Mouse (Mus musculus): ENCODE measurements around the gene Cd82. TPM values are rescaled to one million over a fixed set of nuclear protein-coding genes. Genes with fewer than 3 reads are reported as not detected.

Cd82 gene
- total RNA-seq (2021): 10 to 100 TPM; 13.9 to 17.2 TPM

- intact Hi-C loops (cut with DNase I): loop anchor here (5.0 kb wide), 1 partner anchor 130 kb away; the partner anchor contains the start of gene Tspan18
- DNase-seq: peak; percentile 70 to 73
Measured at GRCm38 (mm10) chr2:93462760-93463159, at the start of gene Cd82. TSS of gene Cd82 (minus strand) at chr2:93463140.

- DNase-seq: no peak
- intact Hi-C loops (cut with DNase I): no loop called here
Measured at GRCm38 (mm10) chr2:93512130-93512529, 49.2 kb upstream of the Cd82 start.

- DNase-seq: no peak
- intact Hi-C loops (cut with DNase I): no loop called here
Measured at GRCm38 (mm10) chr2:93510839-93511238, 47.9 kb upstream of the Cd82 start.

GRCm38 (mm10) chr2:93509777-93510750, 47.1 kb upstream of the Cd82 start:
- DNase-seq: no peak
- intact Hi-C loops (cut with DNase I): no loop called here

- intact Hi-C loops (cut with DNase I): no loop called here
- no peak for DNase-seq
Measured at GRCm38 (mm10) chr2:93505091-93505490, 42.2 kb upstream of the Cd82 start.

- DNase-seq: no peak
- intact Hi-C loops (cut with DNase I): no loop called here
Measured at GRCm38 (mm10) chr2:93503353-93503752, 40.4 kb upstream of the Cd82 start.

- no peak for DNase-seq
- intact Hi-C loops (cut with DNase I): no loop called here
Measured at GRCm38 (mm10) chr2:93501303-93501702, 38.4 kb upstream of the Cd82 start.

- intact Hi-C loops (cut with DNase I): no loop called here
- DNase-seq: no peak
Measured at GRCm38 (mm10) chr2:93497221-93497620, 34.3 kb upstream of the Cd82 start.

- intact Hi-C loops (cut with DNase I): no loop called here
- no peak for DNase-seq
Measured at GRCm38 (mm10) chr2:93495170-93495569, 32.2 kb upstream of the Cd82 start.

GRCm38 (mm10) chr2:93493541-93493940, 30.6 kb upstream of the Cd82 start:
- intact Hi-C loops (cut with DNase I): no loop called here
- DNase-seq: no peak

GRCm38 (mm10) chr2:93490516-93490915, 27.6 kb upstream of the Cd82 start:
- DNase-seq: no peak
- intact Hi-C loops (cut with DNase I): no loop called here

GRCm38 (mm10) chr2:93488911-93489587, 26.1 kb upstream of the Cd82 start:
- intact Hi-C loops (cut with DNase I): no loop called here
- peak; percentile 55 to 71 for DNase-seq

GRCm38 (mm10) chr2:93485459-93485858, 22.5 kb upstream of the Cd82 start:
- intact Hi-C loops (cut with DNase I): no loop called here
- no peak for DNase-seq

GRCm38 (mm10) chr2:93482036-93482644, 19.2 kb upstream of the Cd82 start:
- intact Hi-C loops (cut with DNase I): no loop called here
- no peak for DNase-seq

- intact Hi-C loops (cut with DNase I): loop anchor here (10.0 kb wide), 1 partner anchor 526 kb away; no protein-coding TSS in a partner anchor
- DNase-seq: no peak
Measured at GRCm38 (mm10) chr2:93478744-93479143, 15.8 kb upstream of the Cd82 start.

GRCm38 (mm10) chr2:93477519-93477918, 14.6 kb upstream of the Cd82 start:
- intact Hi-C loops (cut with DNase I): loop anchor here (10.0 kb wide), 1 partner anchor 527 kb away; no protein-coding TSS in a partner anchor
- DNase-seq: peak; percentile 59 to 77

- intact Hi-C loops (cut with DNase I): loop anchor here (10.0 kb wide), 1 partner anchor 528 kb away; no protein-coding TSS in a partner anchor
- DNase-seq: peak; percentile 78 to 82
Measured at GRCm38 (mm10) chr2:93476487-93476886, 13.5 kb upstream of the Cd82 start.

GRCm38 (mm10) chr2:93475040-93475439, 12.1 kb upstream of the Cd82 start:
- intact Hi-C loops (cut with DNase I): loop anchor here (1.0 to 10.0 kb wide), 4 partner anchors 184 to 530 kb away; no protein-coding TSS in a partner anchor

GRCm38 (mm10) chr2:93473915-93474314, 11.0 kb upstream of the Cd82 start:
- no peak for DNase-seq
- intact Hi-C loops (cut with DNase I): loop anchor here (5.0 to 10.0 kb wide), 3 partner anchors 257 to 531 kb away; no protein-coding TSS in a partner anchor

More at GRCm38 (mm10) chr2:93475040-93475439, 12.1 kb upstream of the Cd82 start:
- DNase-seq: peak; percentile 93 to 96

- DNase-seq: peak; percentile 83 to 90
- intact Hi-C loops (cut with DNase I): loop anchor here (1.0 to 10.0 kb wide), 5 partner anchors 50 to 534 kb away; no protein-coding TSS in a partner anchor
Measured at GRCm38 (mm10) chr2:93470849-93471576, 8.1 kb upstream of the Cd82 start.

Data from heart, postnatal 10 days (tissue).